Mouse (Mus musculus) layer of hippocampus, postnatal 10 days (tissue): ENCODE data around the gene Osbpl10. TPM values are rescaled to one million over a fixed set of nuclear protein-coding genes. Genes with fewer than 3 reads are reported as not detected.

Source experiments
- DNase-seq, 2 experiments: peaks; one replicate each; pipeline ENCODE4 v3.0.0; 2021; ENCODE audit warnings: low spot score in 2 of 2
- total RNA-seq, 2 experiments: library from RNA; stranded (reverse); gene quantifications; 2 replicates each; pipeline ENCODE4 v1.2.3; 2021

Osbpl10 gene
- total RNA-seq, 2 experiments from 2014 or later = 29.3 to 31.8 TPM

DNA sequence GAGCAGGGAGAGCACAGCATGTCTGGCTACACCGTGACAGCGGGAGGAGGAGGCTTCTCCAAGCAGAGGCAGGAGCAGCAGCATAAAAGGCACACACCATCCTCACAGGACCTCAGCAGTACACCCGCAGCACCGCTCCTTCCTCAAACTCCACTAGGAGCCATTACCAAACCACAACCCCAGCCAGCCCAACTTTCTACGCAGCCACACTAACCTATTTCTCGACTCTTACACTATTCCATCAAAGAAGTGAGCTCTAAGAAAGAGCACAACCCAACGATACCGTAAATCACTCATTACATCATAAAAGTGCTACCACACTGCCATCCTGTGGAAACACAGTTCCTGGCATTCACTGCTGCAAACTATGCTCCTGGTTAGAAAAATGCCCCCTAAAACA is 283.1 kb downstream of the Osbpl10 start:
- DNase-seq = peak; percentile 38 to 47

DNA sequence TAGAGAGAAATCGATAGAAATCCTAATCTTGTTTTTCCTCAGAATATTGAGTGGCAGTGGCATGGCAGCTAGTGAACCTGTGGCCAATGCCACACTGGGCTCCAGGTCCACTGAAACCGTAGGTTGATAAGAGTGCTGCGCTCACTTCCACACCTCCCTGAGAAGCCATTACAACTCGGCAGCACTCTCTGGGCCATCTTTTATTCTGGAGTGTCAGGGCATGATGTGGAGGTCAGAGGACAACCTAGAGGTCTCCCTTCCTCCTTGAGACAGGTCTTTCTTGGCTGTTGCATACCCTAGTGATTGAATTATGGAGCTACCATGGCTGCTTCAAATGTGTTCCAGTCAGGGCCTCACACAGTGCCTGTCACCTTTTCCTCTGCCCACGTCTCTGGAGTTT is 283.5 kb downstream of the Osbpl10 start:
- no peak for DNase-seq

DNA sequence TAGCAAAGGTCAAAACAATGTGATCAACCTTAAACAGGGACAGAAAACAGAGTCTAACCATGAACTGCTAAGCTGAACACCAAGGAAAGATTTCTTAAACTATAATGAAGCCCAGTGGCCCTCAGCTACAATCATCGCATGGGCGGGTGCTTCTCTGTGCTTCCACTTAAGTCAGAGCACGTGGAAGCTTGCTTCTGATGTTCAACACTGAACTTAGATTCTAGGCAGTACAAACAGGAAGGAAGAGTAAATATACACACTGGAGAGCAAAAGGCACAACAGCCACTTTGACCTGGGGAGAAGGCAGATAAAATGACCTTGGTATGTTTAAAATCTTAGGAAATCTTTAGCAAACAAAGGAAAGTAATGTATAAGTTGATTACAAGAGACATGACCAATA is 293.2 kb downstream of the Osbpl10 start:
- no peak for DNase-seq

DNA sequence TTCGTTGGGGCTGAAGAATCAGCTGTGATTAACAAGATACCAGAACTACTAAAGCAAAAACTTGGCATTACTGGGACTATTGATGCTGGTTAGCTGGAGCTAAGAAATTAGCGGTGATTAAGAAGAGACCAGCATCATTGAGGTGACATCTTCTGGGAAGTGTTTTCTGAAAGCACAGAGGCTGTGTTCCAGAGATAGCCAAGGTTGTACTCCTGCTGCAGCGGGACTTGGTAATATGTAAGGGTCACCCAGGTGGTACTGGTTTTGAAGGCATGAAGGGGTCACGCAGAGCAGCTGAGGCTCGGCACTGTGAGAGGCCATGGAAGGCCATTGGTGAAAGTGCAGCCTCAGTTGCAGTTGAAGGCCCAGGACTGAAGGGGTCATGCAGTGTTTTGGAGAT is 294.1 kb downstream of the Osbpl10 start:
- peak; percentile 16 to 36 for DNase-seq

DNA sequence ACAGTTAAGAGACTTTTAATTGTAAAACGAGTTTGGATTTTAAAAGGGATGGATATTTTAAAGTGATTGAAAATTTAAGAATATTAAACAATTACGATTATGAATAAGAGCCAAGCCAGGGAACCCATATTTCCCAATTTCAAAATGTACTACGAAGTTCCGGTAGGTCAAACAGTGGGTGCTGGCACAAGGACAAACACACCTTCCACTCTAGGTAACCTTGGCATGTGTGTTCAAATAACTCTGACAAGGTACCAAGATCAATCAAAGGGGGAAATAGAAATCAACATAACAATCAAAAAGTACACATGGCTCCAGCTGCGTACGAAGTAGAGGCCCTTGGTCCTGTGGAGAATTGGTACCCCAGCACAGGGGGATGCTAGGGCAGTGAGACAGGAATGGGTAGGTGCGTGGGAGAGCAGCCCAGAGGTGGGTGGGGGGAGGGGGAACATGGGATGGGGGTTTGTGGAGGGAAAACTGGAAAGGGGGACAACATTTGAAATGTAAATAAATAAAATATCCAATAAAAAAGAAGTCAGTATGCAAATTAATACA is 294.8 kb downstream of the Osbpl10 start:
- DNase-seq = no peak

DNA sequence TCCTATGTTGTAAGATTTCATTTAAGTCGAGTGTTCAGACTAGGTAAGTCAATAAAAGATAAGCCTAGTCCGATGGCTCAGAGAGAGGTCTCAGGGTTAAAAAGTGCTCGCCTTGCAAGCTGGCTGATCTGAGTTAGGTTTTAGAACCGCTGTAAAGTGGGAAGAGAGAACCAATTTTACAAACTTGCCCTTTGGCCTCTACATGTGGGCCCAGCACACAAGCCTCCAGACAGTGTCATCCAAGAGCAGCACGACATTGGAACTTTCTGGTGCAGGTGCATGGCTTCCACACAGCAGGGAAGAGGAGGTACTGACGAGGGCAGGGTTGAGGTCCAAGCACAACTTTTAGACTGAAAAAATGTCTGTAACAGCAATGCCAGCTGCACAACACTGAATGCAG is 296.4 kb downstream of the Osbpl10 start:
- DNase-seq = no peak

DNA sequence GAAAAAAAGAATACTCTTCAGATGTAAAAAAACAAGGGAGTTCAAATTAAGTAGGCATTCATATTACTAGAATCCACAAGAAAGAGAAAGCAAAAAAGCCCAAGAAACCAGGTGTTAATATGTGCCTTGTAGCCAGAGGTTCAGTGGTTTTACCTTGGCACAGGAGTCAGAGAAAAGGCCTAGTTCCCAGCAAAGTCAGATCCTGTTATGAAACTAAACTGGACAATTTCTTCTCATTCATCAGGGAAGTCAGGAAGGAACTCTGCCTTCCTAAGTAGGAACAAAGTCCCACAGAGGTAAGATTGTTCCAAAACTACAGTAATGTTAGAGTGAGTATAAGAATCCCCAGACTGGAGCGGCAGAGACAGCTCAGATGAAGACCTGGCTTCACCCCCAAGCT is 300.3 kb downstream of the Osbpl10 start:
- DNase-seq = no peak

Other genes starting within 250 kb of the Osbpl10 start
- gene Cmtm6, start 247.5 kb upstream of the Osbpl10 start, total RNA-seq = 10 to 100 TPM; 26.3 to 30.5 TPM
- 1 to 10 TPM; 5.4 to 6.5 TPM for gene Cmtm7, start 196.7 kb upstream of the Osbpl10 start, total RNA-seq
- 1 to 10 TPM; 1.7 to 2.9 TPM for gene Cmtm8, start 134.4 kb upstream of the Osbpl10 start, total RNA-seq
- gene Gpd1l, start 44.6 kb upstream of the Osbpl10 start, total RNA-seq = 10 to 100 TPM; 84.6 to 89.3 TPM
- gene Rps27rt, start 4.2 kb downstream of the Osbpl10 start, total RNA-seq = 10 to 100 TPM in 1 of 2 experiments, 1 to 10 TPM in 1; 5.7 to 13.2 TPM